Mouse (Mus musculus) myocyte (in vitro differentiated cells): ENCODE data around the gene Lnx2. TPM values are rescaled to one million over a fixed set of nuclear protein-coding genes. Genes with fewer than 3 reads are reported as not detected.

Source experiments
- H3K27me3 ChIP-seq: one replicate; pipeline ENCODE4 v1.6.1; 2011; ENCODE audit not compliant: control insufficient read depth, insufficient read depth, insufficient read length
- H3K36me3 ChIP-seq: one replicate; pipeline ENCODE4 v1.6.1; 2011; ENCODE audit not compliant: control insufficient read depth, insufficient read depth
- H3K4me2 ChIP-seq: one replicate; pipeline ENCODE4 v1.6.1; 2011; ENCODE audit warnings: low read depth, control low read depth
- H3K4me3 ChIP-seq: one replicate; pipeline ENCODE4 v1.5.1; 2011; ENCODE audit warnings: mild to moderate bottlenecking, control low read depth, moderate library complexity
- H3K79me2 ChIP-seq: one replicate; pipeline ENCODE4 v1.6.1; 2011; ENCODE audit not compliant: control insufficient read depth, insufficient read depth
- H3ac ChIP-seq: one replicate; pipeline ENCODE4 v1.6.1; 2011; ENCODE audit not compliant: control insufficient read depth, insufficient read length
- CEBPB ChIP-seq: IDR thresholded peaks from 2 replicates; pipeline ENCODE4 v1.6.1; 2011; ENCODE audit warnings: mild to moderate bottlenecking, moderate library complexity; ENCODE audit not compliant: poor library complexity, insufficient read depth, severe bottlenecking
- E2F4 ChIP-seq: IDR thresholded peaks from one replicate; pipeline ENCODE4 v1.6.1; 2011; ENCODE audit warnings: mild to moderate bottlenecking, control low read depth, moderate library complexity; ENCODE audit not compliant: insufficient read depth
- MAX ChIP-seq: IDR thresholded peaks from one replicate; pipeline ENCODE4 v1.6.1; 2011; ENCODE audit warnings: low read depth, mild to moderate bottlenecking, control low read depth
- MYOD1 ChIP-seq, 3 experiments: IDR thresholded peaks; one replicate each; pipeline ENCODE4 v1.6.1; 2011; ENCODE audit warnings: control low read depth in 2 of 3, low read depth in 2 of 3, mild to moderate bottlenecking in 2 of 3, moderate library complexity in 1 of 3; ENCODE audit not compliant: insufficient read length in 2 of 3, control insufficient read depth in 1 of 3
- MYOG ChIP-seq, 3 experiments: IDR thresholded peaks; one replicate each; pipeline ENCODE4 v1.6.1; 2011; ENCODE audit warnings: control low read depth in 2 of 3, low read depth in 2 of 3, mild to moderate bottlenecking in 2 of 3; ENCODE audit not compliant: insufficient read length in 2 of 3, control insufficient read depth in 1 of 3, insufficient read depth in 1 of 3
- POLR2A ChIP-seq: IDR thresholded peaks from one replicate; pipeline ENCODE4 v1.6.1; 2011; ENCODE audit warnings: low read depth, mild to moderate bottlenecking, control low read depth, moderate library complexity; ENCODE audit not compliant: insufficient read length
- POLR2AphosphoS2 ChIP-seq: IDR thresholded peaks from one replicate; pipeline ENCODE4 v1.6.1; 2011; ENCODE audit warnings: low read depth, control low read depth; ENCODE audit not compliant: insufficient read length
- REST ChIP-seq: IDR thresholded peaks from one replicate; pipeline ENCODE4 v1.6.1; 2011; ENCODE audit warnings: mild to moderate bottlenecking, control low read depth, moderate library complexity; ENCODE audit not compliant: insufficient read depth, insufficient read length
- SRF ChIP-seq: IDR thresholded peaks from one replicate; pipeline ENCODE4 v1.6.1; 2011; ENCODE audit warnings: low read depth; ENCODE audit not compliant: control insufficient read depth, insufficient read length
- TCF12 ChIP-seq: IDR thresholded peaks from one replicate; pipeline ENCODE4 v1.6.1; 2011; ENCODE audit warnings: mild to moderate bottlenecking, control low read depth; ENCODE audit not compliant: poor library complexity, insufficient read depth, severe bottlenecking
- TCF3 ChIP-seq: IDR thresholded peaks from one replicate; pipeline ENCODE4 v1.6.1; 2011; ENCODE audit warnings: low read depth, control low read depth; ENCODE audit not compliant: insufficient read length
- USF1 ChIP-seq: IDR thresholded peaks from one replicate; pipeline ENCODE4 v1.6.1; 2011; ENCODE audit warnings: low read depth, mild to moderate bottlenecking, control low read depth, moderate library complexity
- polyA plus RNA-seq: library from polyadenylated mRNA; unstranded; fragments of >200 nt; fragmentation: generic; extraction: Trizol; gene quantifications from one replicate; pipeline ENCODE4 v1.2.1, GENCODE M21; 2012; ENCODE audit warnings: missing spikeins

Lnx2 gene
- 2.2 TPM for polyA plus RNA-seq

DNA sequence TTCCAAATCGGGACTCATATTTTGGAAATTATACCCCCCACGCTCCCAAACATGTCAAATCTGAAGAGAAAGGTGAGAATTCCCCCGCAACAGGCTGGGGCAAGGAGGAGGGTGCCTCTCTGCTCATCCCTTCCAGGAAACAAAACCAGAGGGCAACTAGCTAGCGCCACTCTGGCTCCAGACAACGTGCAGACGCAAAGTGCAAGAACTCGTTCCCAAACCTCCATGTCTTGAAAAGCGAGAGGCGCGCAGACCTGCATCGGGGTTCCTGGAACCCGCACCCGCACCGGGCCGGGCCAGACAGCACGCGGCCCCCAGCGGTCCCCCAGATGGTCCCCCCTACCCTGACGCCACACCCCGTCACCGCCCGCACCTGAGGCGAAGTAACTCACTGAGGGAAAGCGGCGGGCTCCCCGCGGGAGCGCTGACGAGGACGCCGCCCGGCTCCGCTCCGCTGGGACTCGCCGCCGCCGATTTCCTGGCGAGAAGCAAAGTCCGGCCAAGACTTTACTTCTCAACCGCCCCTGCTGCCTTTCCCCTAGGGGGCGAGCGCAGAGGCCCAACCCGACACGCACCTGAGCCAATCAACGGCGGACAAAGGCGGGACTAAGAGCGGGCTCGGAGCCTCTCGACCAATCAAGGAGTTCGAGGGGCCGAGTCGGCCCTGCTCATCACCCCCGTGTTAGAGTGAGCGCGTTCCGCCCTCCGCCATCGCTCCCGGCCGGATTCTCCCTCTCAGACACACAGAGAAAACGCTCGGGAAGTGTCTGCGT, at the start of gene Lnx2:
TSS of gene Lnx2 (minus strand) at position 561 of the 773 bp plus-strand sequence.
- peak within 1 kb of the TSS; percentile 95 for H3K4me2 ChIP-seq
- H3K27me3 ChIP-seq = no peaks in the 10 kb centered on the region
- H3ac ChIP-seq = peak within 1 kb of the TSS; percentile 21
- TF ChIP-seq POLR2A (peak; percentile 56), REST (no peak), E2F4 (no peak)
- H3K4me3 ChIP-seq = peak within 1 kb of the TSS; percentile 76
- H3K36me3 ChIP-seq = peaks cover 15% of the 10 kb centered on the region
- peaks cover 40% of the 10 kb centered on the region for H3K79me2 ChIP-seq

DNA sequence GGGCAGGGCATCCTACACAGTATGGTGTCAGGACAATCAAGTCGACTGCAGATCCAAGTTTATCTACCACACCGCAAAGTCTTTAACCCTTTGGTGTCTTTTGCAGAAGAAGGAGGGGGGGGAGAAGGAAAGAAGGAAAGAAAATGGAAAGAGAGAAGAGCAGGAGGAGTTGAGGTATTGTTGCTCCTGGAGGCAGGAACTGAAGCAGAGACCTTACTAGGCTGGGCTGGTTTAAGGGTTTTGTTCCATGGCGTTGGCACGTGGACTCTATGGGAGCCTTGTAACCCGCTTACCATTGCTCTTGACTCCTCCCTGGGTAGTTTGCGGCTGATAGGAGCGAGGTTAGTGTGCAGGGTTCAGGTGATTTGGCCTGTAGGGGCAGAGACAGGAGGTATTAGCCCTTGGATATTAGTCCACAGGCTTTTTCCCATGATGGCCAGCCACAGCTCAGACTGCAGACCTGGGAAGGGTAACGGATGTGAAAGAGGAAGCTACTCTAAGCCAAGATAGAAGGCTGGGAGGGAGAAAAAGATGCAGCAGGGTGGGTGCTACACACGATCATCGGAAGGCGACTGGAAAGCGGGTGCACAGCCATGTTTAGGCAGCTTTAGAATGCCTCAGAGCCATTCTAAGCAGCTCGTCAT, 49.3 kb upstream of the Lnx2 start:
- Histone ChIP-seq H3K79me2 (no peaks in the 10 kb centered on the region), H3K4me3 (no peak overlapping the region), H3ac (no peak overlapping the region), H3K27me3 (no peaks in the 10 kb centered on the region), H3K4me2 (no peak overlapping the region), H3K36me3 (no peaks in the 10 kb centered on the region)
- TF ChIP-seq MAX (no peak), POLR2AphosphoS2 (no peak)

GRCm38 (mm10) chr5:147124794-147125193, 48.4 kb upstream of the Lnx2 start:
- H3K4me2 ChIP-seq = no peak overlapping the region
- H3ac ChIP-seq = no peak overlapping the region
- no peaks in the 10 kb centered on the region for H3K27me3 ChIP-seq
- no peak for TF ChIP-seq MYOD1 (IDR thresholded peaks at IDR 0.05; ENCODE audit: control insufficient read depth in 1 of 3, insufficient read length in 2 of 3, low read depth in 2 of 3)
- no peak for TF ChIP-seq CEBPB
- TF ChIP-seq MAX = no peak
- TF ChIP-seq USF1 = no peak
- no peak for TF ChIP-seq TCF12
- TF ChIP-seq POLR2A = no peak
- no peak overlapping the region for H3K4me3 ChIP-seq
- no peaks in the 10 kb centered on the region for H3K79me2 ChIP-seq
- no peaks in the 10 kb centered on the region for H3K36me3 ChIP-seq

GRCm38 (mm10) chr5:147121146-147121545, 44.8 kb upstream of the Lnx2 start:
- TF ChIP-seq MAX = no peak
- no peak for TF ChIP-seq USF1
- TF ChIP-seq TCF3 = no peak
- TF ChIP-seq REST = no peak
- TF ChIP-seq E2F4 = no peak
- no peak for TF ChIP-seq TCF12
- TF ChIP-seq MYOD1 (IDR thresholded peaks at IDR 0.05; ENCODE audit: control insufficient read depth in 1 of 3, insufficient read length in 2 of 3, low read depth in 2 of 3) = no peak
- no peak for TF ChIP-seq MYOG (IDR thresholded peaks at IDR 0.05; ENCODE audit: control insufficient read depth in 1 of 3, insufficient read depth in 1 of 3, insufficient read length in 2 of 3, low read depth in 2 of 3)
- TF ChIP-seq CEBPB = no peak
- no peak for TF ChIP-seq POLR2AphosphoS2
- no peak for TF ChIP-seq SRF
- no peak for TF ChIP-seq POLR2A
- H3K4me2 ChIP-seq = no peak overlapping the region
- no peak overlapping the region for H3K4me3 ChIP-seq
- H3K27me3 ChIP-seq = no peaks in the 10 kb centered on the region
- H3K36me3 ChIP-seq = no peaks in the 10 kb centered on the region
- H3K79me2 ChIP-seq = no peaks in the 10 kb centered on the region
- no peak overlapping the region for H3ac ChIP-seq

- Histone ChIP-seq H3ac (no peak overlapping the region), H3K36me3 (no peaks in the 10 kb centered on the region), H3K79me2 (no peaks in the 10 kb centered on the region), H3K4me3 (no peak overlapping the region), H3K4me2 (peak overlapping the region; percentile 48), H3K27me3 (no peaks in the 10 kb centered on the region)
- TF ChIP-seq CEBPB (no peak), TCF3 (no peak), MYOD1 (IDR thresholded peaks at IDR 0.05; ENCODE audit: control insufficient read depth in 1 of 3, insufficient read length in 2 of 3, low read depth in 2 of 3) (no peak), USF1 (no peak), TCF12 (no peak), SRF (no peak), MYOG (IDR thresholded peaks at IDR 0.05; ENCODE audit: control insufficient read depth in 1 of 3, insufficient read depth in 1 of 3, insufficient read length in 2 of 3, low read depth in 2 of 3) (no peak), POLR2A (no peak), REST (no peak), POLR2AphosphoS2 (no peak), MAX (no peak), E2F4 (no peak)
Measured at GRCm38 (mm10) chr5:147117027-147117426, 40.6 kb upstream of the Lnx2 start.
